Mouse (Mus musculus) ovary, postnatal 10 days (tissue): ENCODE data around the gene Gm45713.
A peak's percentile ranks its signal among the peaks of the same experiment; 100 is the strongest.
"Not testable (repeated sequence)": the region's sequence is repeated elsewhere in the genome, so short reads cannot be mapped to it uniquely, and the experiment has no call there.

Experiments
- DNase-seq: peaks from one replicate; pipeline ENCODE4 v3.0.0; 2022; ENCODE audit warnings: low spot score

Gm45713 gene

DNA sequence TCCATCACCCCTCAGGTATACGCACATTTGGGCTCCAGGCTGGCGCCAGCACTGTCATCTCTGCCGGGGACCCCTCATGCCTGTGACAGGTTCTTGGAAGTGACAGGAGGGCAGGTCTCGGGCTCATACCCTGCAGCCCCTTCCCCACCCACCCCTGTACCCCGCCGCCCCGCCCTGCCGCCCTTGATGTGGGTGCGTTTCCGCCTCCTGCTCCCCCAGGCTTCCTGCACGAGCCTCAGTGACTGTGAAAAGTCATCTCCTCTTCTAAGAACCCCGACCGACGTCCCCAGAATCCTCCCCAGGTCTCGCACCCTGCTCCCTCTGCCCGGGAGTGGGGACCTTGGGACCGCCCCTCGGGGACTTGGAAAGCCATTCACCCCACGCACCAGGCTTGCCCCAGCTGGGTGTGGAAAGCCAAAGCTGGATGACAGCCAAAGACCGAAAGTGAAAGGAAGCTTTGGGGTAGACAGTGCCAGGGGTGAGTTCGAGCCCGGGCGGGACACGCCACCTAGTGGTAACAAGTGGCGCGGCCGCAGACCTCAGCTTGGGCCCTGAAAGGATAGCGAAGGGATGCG is at the start of gene Gm45713, which contains the start of gene Flt3l:
Gene Gm45713, minus strand, starts transcription at position 239 of the 575 bp plus-strand sequence.
Gene Flt3l, minus strand, starts transcription at position 440 of the 575 bp plus-strand sequence.
- peak; percentile 93 for DNase-seq

DNA sequence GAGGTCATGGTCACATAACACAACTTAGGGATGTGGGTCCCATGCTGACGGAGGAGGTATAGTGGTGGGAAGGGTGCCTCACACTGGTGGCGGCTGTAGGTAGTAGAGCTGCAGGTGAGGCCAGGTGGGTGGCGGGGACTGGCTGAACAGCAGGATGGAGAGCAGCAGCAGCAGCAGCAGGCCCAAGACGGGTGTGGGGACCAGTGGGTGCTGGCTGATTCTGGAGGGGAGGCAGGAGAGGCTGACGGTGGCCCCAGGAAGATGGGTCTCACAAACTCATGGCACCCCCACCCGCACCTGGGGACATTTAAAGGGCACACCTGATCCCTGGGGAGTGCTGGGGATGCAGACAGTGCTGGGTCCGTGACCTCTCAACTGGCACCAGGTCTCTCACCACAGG is 47.6 kb upstream of the Gm45713 start:
- DNase-seq = no peak

DNA sequence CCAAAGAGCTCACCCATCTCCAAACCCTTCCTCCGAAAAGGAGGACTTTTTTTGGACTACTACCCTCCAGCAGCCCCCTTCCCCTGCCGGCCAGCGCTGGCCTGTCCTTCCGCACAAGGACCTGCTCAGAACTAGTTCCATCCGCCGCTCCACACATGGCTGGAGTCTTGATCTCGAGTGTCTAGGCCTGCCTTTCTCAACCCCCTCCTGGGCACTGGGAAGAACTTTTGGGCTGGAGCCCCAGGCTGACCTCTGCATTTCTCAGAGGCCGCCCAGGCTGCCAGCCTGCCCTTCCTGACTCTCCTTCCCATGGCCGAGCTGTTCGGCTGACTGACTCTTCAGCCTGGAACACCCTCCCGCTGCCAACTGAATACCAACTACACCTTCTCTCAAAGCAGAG is 46.6 kb upstream of the Gm45713 start:
- DNase-seq = no peak

DNA sequence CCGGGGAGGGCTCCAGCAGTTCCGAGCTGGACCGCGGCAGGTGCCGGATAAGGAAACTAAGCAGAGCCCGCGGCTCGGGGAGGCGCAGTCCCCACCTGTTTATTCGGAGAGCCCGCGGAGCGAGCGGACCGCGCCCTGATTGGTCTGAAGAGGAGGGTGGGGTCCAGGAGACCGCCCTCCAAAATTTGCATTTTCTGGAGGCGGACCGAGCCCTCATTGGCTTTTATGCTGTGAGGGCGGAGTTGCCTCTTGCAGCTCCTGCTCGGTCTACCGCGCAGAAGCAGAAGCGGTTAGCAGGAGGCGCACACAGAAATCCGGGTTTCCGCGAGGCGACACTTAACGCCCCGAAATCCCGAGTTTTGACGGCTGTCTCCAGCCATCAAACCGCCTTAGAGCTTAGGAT is 46.2 kb upstream of the Gm45713 start:
- peak; percentile 59 for DNase-seq

- no peak for DNase-seq
Observed at GRCm38 (mm10) chr7:45181540-45181939, 45.5 kb upstream of the Gm45713 start.

DNA sequence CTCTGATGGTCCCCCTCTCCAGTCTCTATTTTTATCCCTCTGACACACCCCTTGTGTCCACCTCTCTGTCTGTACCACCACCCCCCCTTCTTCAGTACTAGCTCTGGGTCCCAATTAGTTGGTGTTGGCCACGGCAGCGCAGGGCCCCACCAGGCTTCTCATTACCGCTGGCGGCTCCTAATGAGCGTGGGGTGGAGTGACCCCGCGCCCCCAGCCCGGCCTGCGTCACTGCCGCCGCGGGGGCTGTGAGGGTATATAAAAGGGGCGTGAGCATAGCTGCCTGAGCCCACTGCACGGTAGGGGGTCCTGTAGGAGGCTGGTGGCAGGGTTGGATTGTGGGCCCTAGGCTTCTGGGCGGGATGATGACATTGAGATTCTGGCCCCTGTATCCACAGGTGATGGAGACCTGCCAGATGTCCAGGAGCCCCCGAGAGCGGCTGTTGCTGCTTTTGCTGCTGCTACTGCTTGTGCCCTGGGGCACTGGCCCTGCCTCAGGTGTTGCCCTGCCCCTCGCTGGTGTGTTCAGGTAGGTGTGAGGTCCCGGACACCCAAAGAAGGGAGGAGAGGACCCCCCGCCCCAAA is 45.0 kb upstream of the Gm45713 start, which contains the start of gene Pth2:
Gene Pth2, plus strand, starts transcription at position 100 of the 582 bp plus-strand sequence.
- no peak for DNase-seq

DNA sequence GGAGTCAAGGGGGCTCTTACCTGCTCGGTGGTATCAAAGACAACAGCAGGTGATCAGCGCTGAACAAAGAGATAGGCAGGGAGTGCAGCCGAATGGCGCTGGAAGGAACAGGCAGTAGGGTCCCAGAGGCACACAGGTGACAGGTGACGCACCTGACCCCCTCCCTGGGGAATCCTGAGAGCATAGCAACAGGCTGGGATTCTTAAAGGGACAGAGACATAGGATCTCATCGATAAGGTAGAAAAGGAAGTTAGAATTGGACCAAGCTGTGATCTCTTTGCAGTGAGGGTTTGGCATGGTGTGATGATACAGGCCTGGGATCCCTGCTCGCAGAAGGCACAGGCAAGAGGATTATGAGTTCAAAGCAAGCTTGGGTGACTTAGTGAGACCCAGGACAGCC is 43.4 kb upstream of the Gm45713 start, which contains the start of gene Gfy:
Gene Gfy, minus strand, starts transcription at position 101 of the 400 bp plus-strand sequence.
- no peak for DNase-seq

GRCm38 (mm10) chr7:45178550-45178949 is 42.5 kb upstream of the Gm45713 start:
- no peak for DNase-seq

GRCm38 (mm10) chr7:45176356-45176755 is 40.3 kb upstream of the Gm45713 start:
- no peak for DNase-seq

DNA sequence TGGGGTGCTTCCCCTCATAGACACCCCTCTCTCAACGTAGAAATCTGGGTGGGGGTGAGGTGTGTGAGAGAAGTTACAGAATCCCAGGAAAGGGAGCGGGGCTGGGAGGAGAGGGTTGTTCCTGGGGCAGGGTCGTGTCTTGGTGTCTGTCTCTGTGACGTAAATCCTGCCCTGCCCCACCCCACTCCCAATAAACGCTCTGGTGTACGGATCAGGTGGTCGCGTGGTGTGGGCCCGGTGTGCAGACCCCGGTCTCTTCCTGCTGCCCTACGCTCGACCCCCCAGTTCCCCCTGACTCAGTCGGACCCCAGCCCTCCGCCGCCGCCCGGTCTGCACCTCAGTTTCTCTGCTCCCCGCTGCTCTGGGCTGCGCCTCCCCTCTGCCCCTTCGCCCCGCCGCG is 39.9 kb upstream of the Gm45713 start:
- no peak for DNase-seq

- DNase-seq = no peak
Observed at GRCm38 (mm10) chr7:45175398-45175797, 39.4 kb upstream of the Gm45713 start.

- no peak for DNase-seq
Observed at GRCm38 (mm10) chr7:45174567-45175280, 38.7 kb upstream of the Gm45713 start.

GRCm38 (mm10) chr7:45173772-45174171 is 37.7 kb upstream of the Gm45713 start:
- not testable (repeated sequence) for DNase-seq

DNA sequence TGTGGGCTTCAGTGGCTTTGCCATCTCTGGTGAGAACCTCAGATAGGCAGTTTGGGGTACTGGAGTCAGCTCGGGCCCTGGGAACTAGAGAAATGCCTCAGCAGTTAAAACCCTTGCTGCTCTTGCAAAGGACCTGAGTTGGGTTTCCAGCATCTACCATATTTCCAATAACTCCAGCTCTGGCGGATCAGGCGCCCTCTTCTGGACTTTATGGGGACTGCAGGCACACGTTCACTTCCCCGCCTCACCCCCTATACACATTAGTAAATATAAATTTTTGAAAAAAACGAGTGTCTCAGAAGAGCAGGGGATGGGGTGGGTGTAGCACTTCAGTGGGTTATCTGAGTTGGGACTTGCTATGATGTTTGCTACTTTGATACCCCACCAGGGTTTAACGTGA is 36.9 kb upstream of the Gm45713 start:
- DNase-seq = no peak

- no peak for DNase-seq
Observed at GRCm38 (mm10) chr7:45169495-45169894, 33.5 kb upstream of the Gm45713 start.

- DNase-seq = no peak
Observed at GRCm38 (mm10) chr7:45168656-45169055, 32.6 kb upstream of the Gm45713 start.

DNA sequence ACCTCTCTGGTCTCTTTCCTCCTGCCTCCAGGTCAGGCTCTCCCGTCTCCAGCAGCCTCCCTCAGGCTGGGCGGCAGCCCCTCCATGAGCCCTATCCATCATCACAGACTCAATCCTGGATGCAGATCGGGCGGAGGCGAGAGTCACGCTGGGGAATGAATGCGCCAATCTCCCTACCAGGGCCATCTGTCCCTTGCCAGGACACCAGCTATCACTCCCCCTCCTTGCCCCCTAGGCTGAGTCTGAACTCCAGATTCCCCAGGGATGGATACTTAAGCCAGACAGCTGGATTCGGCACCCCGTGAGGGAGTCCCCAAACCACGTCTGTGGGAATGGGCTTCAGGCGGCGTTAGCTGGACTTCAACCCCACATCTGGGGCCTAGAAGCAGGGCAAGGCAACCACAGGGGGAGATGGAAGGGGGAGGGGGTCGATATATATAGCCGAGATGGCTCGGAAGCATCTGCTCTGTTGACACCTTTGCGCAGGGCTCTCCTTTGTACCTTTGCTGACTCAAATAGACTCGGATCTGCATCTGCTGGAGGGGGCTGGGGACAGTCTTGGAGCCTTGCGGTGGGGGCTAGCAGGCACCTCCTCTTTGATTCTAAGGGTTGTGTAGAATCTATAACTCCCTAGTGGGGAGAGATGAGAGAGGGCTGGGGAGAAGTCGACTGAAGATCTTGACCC is 31.9 kb upstream of the Gm45713 start:
- DNase-seq = no peak

DNA sequence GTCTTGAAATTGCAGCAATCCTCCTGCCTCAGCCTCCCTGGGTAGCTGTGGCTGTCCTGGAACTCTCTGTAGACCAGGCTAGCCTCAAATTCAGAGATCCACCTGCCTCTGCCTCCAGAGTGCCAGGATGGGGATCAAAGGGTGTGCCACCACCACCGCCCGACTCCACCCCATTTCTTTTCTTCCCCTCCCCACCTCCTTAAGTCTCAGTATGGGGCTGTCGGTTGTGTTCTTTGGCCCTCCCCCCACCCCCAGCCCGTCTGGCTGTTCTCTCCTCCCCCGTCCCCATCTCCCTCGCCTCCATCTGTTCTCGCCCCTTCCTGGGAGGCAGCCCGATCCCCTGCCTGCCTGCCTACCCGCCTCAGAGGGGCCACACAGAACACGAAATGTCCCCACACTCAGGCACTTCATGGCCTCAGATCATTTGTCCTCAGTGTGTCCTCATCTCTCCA is 30.9 kb upstream of the Gm45713 start:
- no peak for DNase-seq

- no peak for DNase-seq
Observed at GRCm38 (mm10) chr7:45165701-45166100, 29.7 kb upstream of the Gm45713 start.

- DNase-seq = no peak
Observed at GRCm38 (mm10) chr7:45164833-45165232, 28.8 kb upstream of the Gm45713 start.

GRCm38 (mm10) chr7:45163735-45164490 is 27.9 kb upstream of the Gm45713 start, which contains the start of gene Slc17a7:
Slc17a7 (plus strand) TSS chr7:45163949.
- DNase-seq = no peak
